Mouse (Mus musculus) cerebellum, adult 8-10 months (tissue): ENCODE measurements at regions not wholly inside any gene's neighbourhood (a gene's known extent, or its start where the extent isn't known, plus 50 kb on each side); places are given as distances from the start of the nearest gene placed in this dataset.

Source experiments
- DNase-seq: peaks from one replicate; pipeline ENCODE4 v3.0.0; 2022

GRCm38 (mm10) chr15:63360402-63360801, 484.6 kb downstream of the Gsdmc2 start:
- DNase-seq = no peak

DNA sequence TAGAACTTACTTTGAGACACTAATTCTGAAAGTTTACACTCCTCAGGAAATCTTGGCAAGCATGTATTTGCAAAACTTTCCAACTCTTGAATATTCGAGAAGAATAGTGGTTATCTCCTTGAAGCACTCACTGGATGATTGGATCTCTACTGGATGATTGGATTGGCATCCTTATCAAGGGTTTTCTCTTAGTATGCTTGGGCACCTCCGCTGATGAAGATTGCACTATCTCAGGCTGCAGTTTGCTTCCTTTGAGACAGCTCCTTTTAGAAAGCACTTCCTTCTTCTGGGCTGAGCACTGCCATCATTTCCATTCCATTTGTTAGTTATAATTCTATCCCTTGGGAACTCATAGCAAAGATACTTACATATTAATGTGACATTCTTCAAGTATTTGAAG, 503.2 kb downstream of the Gsdmc2 start:
- no peak for DNase-seq

- no peak for DNase-seq
Measured at GRCm38 (mm10) chr15:63340322-63341060, 504.5 kb downstream of the Gsdmc2 start.

DNA sequence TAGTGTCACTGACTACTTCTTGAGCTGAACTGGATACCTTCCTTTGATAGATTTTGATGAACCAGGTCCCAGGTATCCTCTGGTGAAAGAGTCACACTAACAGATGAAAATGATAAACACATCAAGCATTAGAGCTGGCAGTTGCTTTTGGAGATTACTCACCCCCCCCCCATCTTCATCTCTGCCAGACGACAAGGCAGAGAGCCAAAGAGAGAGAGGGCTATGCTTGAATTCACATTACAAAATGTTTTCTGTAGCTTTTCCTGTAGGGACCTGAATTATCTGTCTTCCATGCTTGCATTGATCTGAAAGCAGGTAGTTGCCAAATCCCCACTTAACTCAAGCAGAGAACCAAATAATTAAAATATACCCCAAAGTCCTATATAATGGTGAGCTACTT, 525.3 kb downstream of the Gsdmc2 start:
- no peak for DNase-seq

DNA sequence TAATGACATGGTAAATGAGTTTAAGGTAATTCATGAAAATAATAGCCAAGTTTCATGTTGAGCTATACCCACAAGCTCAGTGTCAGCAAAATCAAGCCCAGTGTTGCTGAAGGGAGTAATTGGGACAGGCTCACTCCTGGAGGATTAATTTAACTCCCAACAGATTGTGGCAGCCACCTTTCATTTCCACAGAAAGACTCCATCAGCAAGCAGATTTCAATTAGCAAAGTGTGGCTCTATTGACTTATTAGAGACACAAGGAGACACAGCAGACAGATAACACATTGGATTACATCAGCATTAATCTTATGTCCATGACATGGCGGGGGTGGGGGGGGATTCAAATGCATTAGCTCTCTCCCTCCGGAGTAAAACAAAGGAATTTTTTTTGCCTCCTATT, 534.6 kb downstream of the Gsdmc2 start:
- no peak for DNase-seq

- DNase-seq = no peak
Measured at GRCm38 (mm10) chr15:63299311-63299710, 545.7 kb downstream of the Gsdmc2 start.

DNA sequence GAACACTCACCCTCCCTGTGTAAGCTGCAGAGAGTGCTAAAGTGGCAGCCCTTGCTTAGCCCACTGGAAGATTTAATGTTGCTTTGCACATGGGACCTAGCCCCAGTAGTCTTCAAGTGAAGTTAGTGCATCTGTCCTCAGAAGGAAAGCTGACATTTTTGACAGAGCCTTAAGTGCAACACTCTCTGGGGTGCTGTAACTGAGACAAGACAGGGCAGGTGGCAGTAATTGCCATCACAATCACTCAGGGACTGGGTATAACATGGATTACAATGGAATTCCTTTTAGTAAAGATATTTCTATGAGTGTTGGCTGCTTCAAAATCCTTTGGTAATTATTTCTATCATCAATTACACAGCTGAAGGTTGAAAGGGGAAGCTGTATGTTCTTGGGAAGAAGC, 556.4 kb downstream of the Gsdmc2 start:
- DNase-seq = no peak

DNA sequence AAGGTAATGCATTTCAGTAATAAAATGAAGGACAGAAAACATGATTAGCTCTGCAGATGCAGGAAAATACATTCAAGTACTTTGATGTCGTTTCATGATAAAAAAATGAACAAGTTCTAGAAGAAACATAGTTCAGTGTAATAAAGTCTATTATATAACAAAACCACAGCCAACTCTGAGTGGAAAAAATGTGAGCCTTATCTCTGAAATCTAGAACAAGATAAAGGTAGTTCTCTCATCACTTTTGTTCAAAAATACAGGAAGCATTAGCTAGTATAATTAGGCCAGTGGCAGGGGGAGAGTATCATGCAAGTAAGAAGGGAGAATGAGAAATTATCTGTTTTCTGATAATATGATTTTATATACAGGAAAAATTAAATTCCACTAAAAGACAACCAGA, 559.0 kb downstream of the Gsdmc2 start:
- no peak for DNase-seq

GRCm38 (mm10) chr15:63270381-63270780, 574.6 kb downstream of the Gsdmc2 start:
- no peak for DNase-seq

DNA sequence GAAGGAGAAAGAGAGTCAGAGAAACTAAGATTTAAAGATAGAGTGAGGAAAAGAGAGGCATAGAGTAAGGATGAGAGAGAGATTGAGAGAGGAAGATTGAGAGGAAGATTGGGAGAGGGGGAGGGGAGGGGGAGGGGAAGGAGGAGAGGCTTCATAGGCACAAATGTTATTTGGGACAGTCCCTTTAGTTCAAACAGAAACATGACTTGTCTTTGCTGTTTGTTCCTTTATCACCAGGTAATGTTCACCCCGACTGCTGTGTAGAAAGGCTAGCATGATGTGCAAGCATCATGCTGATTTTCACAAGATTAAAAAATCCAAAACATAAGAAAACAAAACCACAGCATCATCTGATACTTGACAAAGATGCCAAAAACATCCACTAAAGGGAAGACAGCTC, 579.1 kb downstream of the Gsdmc2 start:
- DNase-seq = no peak

- DNase-seq = no peak
Measured at GRCm38 (mm10) chr15:63255736-63256135, 589.2 kb downstream of the Gsdmc2 start.

DNA sequence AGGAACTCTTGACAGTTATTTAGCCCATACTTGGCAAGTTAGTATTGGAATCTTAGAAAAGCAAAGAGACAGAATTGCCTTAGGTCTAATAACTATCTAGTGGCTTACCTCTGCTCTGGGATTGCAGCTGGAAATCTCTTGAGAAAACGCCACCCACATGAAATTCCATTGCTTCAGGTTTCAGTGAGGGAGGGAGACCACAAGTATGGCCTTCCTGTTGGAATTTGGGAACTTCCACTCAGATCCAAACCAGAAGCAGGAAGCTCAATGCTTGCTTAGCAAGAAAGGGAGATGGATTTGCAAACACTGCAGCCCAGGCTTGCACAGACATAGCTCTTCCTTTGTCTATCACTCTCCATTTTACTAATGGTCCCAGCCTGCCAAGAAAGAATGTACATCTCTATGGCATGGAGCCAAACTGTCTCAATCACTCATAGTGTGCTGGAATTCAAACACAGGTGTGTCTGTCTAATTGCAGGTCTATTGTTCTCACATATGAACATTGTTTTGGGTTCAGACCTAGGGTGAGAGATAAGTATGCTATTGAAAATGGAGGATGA, 592.1 kb downstream of the Gsdmc2 start:
- no peak for DNase-seq

- no peak for DNase-seq
Measured at GRCm38 (mm10) chr15:63238601-63239000, 606.4 kb downstream of the Gsdmc2 start.

DNA sequence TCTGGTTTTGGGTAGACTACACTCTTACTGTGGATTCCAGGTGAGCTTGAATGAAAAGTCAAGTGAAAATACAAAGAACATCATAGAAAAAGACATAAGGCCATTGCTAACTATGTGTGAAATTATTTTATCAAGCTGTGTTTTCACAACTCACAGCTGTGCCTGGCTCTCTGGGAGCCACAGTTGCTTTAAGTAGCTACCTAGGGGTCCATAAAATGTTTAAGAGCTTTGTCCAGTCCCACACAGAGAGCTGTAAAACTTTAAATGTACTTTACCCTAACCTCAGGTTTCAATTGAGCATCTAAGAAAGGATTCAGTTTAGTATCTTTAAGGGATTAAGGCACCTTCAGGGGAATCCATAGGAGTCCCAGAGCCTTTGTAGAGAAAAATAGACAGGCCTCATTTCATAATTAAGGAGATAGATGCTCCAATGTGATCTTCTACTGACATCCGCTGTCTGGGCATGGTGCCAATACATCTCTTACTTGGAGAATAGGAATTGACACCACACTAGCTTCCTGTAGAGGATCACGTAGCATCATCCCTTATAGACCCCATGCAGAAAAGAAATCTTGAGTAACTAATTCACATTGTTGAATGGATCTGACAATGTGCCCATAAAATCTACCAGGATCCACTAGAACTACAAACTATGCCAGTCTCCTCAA, 626.5 kb downstream of the Gsdmc2 start:
- no peak for DNase-seq

GRCm38 (mm10) chr15:63205150-63205549, 639.8 kb downstream of the Gsdmc2 start:
- DNase-seq = no peak

DNA sequence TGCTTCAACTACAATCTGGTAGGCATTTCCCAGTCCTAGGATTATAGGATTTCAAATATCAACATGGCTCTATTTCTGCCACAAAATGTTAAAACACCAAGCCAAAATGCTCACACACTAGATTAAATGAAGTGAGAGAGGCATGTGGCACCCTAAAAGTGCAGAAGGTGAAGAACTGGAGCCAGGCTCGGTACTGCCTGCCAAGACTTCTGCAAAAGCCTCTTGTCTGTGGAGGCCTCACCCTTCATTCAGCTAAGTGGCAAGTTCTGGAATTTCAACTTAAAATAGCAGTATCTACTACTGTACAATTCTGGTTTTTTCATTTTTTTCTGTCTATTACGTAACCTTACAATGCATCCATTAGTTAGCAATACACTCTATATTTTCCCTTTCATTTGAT, 649.9 kb downstream of the Gsdmc2 start:
- DNase-seq = no peak

DNA sequence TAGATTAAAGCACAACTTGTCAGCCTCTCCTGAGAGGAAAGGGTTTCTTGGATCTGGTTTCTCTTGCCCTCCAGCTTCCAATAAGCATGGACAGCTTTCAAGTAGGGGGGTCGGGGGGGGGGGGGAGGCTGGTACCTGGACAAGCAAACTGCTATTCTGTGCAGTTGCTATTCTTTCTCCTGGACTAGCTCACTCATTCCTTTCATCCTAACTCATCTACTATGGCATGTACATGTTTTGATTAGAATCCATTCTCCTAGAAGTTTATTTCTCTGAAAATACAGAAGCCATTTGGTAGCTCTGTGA, 650.5 kb downstream of the Gsdmc2 start:
- no peak for DNase-seq

- no peak for DNase-seq
Measured at GRCm38 (mm10) chr15:63193617-63194491, 651.1 kb downstream of the Gsdmc2 start.

- no peak for DNase-seq
Measured at GRCm38 (mm10) chr15:63191731-63192130, 653.2 kb downstream of the Gsdmc2 start.

DNA sequence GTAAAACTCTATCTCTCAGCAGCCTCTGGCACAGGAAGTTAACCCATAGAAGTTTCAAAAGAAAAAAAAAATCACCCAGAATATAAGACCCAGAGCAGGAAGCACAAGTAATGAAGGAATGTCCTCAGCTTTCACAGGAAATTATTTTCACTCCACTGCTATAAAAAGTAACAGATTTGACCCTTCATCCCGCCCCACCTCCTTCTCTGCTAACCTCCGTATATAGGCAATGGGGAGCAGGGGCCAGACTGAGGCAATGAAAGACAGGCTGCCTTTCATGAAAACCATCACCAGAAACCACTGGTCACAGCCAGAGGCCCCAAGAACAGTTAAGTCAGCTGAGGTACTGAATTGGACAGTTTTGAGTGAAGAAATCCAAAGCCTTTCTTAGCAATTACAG, 654.9 kb downstream of the Gsdmc2 start:
- no peak for DNase-seq

DNA sequence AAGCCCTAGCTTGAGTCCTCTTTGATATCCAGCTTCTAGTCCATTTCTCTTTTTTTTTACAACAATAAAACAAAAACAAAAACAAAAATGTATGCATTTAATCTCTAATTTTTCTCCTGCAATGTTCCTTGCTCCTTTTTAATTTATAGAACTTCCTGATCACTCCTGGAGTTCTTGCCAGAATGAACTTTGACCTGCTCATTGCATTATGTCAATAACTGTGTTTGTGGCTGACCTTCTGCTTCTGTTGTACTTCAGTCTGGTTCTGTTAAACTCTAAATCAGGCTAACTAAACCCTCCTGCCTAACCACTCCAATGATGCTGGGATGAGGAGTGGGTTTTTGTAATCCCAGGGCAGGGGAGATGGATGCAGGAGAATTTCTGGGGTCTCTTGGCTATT, 674.0 kb downstream of the Gsdmc2 start:
- DNase-seq = no peak

GRCm38 (mm10) chr15:63170171-63170570, 674.8 kb downstream of the Gsdmc2 start:
- DNase-seq = no peak

DNA sequence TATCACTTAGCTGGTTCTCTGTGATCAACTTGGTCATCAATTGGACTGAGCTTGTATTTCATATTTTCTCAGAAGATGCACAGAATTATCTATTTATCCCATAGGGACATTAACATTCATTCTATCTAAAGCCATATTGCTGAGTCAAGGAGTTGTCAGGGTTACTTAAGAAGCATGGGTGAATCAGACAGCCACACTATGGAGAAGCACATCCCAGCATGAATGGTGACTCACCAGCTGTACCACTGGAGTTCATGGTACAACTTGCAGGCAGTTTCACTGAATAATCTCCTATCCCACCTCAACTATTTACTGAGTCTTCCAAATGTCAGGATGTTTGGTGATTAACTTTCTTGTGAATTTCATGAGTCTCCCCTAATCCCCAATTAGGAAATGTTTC, 678.6 kb downstream of the Gsdmc2 start:
- no peak for DNase-seq
